Mouse (Mus musculus) cerebellum, adult 11-12 months (tissue): ENCODE measurements around the gene Erc2.

Experiments
- DNase-seq: peaks from one replicate; pipeline ENCODE4 v3.0.0; 2022

Erc2 gene

DNA sequence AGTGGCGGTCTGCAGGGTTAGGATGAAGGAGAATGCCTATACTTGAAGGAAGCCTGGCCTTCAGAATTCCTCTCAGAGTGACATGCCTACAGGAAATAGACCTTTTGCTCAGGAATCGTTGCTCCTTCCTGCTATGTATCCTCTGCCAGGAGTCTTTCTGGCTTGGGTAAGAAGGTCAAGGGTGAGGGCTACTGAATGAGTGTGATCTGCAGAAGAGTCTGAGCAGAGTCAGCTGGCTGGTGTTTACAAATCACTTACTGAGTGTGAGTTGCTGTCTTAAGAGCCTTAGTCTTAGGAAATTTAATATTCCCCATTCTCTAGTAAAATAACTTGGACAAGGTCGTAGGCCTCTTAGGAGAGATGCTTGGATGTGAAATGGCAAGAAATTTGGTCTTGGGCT is 450.3 kb downstream of the Erc2 start:
- no peak for DNase-seq

DNA sequence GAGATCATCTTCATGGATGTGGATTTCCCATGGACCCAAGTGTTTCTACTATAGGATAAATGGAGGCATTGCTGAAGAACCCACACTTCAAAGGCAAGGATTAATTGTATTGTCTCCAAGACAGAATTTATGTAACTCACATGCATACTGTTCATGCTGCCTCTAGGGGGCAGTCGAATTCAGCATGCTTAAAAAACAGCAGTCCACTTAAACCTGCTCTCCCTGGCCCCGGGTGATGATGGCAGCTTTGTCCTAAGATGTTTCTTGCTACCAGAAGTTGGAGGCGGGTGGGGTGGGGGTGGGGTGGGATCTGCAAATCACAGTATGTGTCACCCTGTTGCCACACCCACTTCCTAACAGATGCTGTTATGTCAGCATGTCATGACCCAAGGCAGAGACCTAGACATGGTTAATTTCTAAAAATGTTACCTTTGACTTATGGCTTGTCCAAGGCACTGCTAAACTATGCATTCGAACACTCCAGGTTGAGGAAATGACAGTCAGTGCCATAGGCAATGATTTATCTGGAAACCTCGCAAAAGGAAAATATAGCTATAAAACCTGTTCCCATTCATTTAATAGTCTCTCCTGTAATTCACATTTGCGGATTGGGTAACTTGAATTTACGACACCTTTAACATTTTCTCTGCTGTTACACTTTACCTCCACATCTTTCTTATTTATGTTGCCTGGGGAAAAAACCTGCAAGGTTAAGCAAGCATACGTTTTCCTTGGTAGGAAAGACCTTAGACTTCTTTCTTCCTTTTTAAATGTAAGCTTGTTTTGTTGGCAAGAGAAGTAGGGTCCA is 467.6 kb downstream of the Erc2 start:
- no peak for DNase-seq

DNA sequence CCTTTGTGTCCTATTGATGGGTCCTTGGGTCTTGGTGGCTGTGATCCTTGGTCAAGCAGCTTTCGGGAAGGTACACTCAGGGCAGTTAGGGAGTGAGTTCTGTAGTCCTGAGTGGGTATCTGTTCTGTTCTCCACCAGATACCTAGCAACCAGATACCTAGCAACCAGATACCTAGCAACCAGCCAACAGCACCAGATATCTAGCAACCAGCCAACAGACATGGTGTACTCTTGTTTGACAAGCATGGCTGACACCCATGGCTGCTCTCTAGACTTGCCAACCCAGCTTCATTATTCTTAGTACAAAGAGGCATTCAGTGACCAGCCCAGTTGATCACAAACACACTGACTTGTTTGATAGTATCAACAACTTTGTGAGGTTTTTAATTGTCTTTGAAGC is 469.1 kb downstream of the Erc2 start:
- no peak for DNase-seq

DNA sequence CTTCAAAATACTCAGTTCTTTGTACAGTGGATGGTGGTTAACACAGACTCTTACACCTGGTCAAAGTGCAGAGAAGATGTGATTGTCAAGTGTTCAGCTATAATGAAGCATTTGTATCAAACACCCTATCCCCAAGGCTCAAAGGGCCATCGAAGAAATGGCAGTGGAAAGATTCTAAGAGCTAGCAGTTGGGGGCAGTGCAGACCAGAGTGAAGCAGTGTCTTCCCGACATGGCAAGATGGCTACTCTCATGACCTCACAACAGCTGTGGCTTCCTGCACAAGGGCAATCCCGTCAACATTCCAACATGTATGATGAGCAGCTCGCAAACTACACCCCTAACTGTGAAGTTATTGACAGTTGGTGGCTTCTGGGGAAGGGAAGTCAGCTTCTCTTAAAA is 471.0 kb downstream of the Erc2 start:
- DNase-seq: no peak

DNA sequence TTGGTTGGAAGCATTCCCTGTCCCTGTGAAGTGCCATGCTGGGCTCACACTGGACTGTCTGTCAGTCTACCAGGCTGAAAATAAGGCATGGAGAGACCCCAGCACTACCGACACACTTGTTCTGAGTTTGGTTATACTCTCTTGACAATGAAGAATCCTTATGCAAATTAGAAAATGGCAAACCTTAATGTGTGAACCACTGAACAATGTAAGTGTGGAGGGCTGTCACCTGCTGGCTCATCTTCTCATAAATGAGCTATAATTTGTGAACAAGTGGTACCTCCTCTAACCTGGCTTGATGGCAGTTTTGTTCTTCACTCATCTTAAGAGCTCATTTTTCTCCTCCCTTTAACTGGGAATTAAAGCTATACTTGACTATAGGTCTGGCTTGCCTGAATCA is 471.7 kb downstream of the Erc2 start:
- no peak for DNase-seq

DNA sequence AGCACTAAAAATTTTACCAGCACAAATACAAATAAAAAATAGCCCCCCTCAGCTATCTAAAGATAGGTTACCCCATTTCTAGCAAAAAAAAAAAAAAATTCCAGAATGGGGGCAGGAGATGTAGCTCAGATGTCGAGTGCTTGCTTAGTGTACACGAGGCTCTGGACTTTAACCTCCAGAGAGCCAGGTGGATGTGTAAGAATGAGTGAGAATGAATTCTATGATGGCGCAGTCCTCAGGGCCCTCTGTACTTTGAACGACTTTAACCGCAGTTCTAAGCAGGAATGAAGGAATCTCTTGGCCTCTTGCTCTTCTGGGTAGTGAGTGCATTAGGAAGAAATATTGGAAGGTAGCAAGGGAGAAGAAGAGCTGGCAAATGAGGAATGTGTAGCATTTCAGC is 476.9 kb downstream of the Erc2 start:
- no peak for DNase-seq

DNA sequence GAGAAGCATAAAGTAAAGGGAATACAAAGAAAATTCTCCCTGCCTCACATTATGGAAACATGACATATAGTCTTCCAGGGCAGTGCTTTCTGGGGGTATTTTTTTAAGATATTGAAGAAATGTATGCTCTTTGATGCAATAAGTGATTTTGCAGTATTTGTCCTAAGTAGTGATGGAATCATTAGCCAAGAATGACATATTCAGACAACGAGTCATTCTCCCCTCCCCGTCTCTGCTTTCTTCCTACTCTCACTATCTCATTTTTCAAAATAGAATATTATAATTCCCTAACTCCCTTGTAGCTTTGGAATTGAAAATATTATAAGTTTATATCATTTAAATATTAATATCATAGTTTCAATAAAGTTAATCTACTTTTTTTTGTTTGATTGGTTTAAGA is 490.9 kb downstream of the Erc2 start:
- DNase-seq: no peak

DNA sequence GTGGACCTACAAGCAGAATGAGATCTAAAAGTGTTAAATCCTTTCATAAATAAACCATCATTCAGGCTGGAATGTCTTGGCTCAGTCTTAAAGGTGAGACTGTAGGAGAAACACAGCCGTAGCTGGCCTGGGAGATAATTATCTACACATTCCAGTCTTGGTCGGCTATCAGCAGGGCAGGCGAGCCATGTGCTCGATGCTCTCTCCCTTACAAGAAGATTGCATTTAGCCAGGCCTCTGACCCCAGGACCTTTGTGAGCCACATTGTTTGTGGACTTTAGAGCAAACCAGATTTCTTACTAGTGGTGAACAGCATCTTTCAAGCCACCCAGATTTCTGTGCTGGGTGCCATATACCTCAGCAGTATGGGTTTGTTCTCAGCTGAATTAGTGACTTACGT is 498.6 kb downstream of the Erc2 start:
- no peak for DNase-seq

DNA sequence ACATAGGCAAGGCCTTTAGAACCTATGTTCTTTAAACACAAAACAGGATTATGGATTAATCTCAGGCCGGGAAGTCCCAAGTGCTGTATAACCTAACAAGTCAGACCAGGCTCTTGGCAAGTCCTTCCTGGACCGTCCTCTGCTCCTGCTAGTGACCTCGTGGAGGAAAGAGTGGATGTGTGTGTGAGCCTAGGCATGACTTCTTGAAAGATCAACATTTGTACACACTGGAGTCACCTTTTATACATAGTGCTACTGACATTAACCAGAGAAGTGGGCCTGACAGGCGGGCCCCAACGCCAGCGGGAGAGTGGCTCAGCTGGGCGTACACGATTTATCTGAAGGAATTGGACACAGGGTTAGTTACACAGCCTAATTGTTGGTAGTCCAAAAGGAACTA is 504.6 kb downstream of the Erc2 start:
- DNase-seq: no peak

DNA sequence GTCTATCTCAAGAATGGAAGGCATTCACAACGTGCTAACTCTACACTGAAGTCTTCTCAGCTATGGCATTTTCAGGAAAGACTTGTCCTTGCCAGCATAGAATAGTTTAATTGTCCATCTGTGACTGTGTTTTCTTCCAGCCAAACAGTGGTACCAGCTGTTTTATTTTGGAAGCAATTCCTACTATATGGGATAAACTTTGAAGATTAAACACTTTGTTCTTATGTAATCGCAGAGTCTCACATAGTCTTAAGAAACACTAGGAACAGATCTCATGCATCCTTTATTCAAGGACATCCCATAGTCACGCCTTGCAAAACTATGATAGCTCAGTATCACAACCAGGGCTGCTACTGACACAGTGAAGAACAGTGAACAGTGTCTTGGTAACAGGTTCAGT is 506.8 kb downstream of the Erc2 start:
- no peak for DNase-seq

DNA sequence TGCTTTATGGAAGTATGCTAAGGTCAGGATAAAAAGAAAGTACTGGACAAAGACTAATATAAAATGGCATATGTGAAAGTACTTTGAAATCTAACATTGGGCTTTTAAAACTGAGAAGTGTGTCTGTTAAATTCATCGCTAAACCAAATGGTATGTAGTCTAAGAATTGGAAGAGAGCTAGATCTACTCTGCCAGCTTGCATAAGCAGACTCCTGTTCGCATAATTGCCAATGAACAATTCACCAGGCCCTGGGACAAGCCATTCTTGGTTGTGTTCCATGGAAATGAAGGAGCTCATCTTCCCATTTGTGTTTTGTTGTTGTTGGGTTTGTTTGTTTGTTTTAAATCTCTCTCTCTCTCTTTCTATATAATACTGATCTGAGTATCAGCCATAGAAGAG is 521.8 kb downstream of the Erc2 start:
- DNase-seq: no peak

DNA sequence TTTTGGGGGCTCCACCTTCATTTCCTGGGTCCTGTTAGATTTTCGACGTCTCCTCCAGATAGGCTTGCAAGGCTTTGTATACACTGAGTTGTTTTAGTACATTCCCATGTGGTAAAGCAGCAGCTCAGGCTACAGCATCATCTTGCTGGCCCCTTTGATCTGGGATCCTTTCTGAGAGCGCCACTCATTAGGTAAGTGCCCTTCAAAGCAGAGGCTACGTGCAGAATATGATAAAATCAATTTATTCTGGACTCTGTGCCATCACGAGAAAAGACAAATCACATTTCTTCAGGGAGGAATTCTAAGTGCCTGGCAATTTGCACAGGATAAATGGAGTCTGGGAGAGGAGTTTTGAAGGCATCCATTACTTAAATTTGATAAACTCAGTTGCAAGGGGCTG is 525.0 kb downstream of the Erc2 start:
- no peak for DNase-seq

DNA sequence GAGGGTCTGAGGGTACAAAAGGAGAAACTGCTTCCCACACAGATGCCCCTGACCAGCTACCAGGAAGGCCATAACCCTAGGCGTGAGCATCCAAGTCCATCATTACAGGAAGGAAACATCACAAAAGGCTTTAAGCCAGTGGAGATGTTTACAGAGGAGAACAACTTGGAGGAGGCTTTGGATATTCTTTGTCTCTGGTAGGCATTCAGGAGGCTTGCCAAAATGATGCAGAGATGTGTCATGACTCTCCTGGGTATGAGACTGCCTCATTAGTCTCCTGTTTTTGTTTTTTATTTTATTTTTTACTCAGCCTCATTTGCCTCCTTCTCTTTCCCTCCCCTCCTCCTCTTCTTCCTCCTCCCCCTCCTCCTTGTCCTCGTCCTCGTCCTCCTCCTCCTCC is 528.7 kb downstream of the Erc2 start:
- DNase-seq: no peak

DNA sequence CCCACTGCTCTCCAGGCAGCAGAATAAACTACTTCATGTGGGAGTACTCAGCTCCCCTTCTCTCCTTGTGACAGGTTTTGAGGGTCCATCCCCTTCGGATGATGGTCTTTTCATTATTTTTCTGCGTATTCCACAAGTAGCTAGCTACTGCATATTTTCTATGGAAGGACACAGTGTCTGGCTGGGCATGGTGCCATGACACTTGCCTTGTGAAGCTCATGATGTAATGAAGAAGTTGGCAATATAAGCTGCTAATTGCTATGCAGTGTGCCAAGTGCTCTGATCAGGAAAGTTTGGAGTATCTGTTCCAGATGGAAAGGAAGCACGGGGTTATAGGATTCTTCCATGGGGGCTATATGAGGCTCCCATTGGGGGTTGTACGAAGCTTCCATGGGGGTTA is 533.5 kb downstream of the Erc2 start:
- DNase-seq: no peak

DNA sequence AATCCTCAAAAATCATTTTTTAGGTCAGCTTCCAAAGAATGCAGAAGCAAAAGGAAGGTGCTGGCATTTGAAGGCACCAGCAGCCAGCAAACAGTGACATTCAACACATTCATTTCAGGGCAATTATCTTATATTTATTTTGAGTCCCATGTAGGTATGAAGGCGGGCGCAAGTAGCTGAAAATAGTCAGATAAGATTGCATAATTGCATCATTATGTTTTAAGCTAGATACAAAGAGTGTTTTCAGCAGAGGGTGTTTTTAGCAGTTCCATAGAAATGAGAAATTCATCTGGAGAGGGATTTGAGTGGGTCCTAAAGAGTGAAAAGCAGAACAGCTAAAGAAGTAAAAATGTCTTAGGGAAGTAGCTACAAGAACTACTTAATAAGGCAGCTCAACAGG is 538.6 kb downstream of the Erc2 start:
- DNase-seq: no peak

DNA sequence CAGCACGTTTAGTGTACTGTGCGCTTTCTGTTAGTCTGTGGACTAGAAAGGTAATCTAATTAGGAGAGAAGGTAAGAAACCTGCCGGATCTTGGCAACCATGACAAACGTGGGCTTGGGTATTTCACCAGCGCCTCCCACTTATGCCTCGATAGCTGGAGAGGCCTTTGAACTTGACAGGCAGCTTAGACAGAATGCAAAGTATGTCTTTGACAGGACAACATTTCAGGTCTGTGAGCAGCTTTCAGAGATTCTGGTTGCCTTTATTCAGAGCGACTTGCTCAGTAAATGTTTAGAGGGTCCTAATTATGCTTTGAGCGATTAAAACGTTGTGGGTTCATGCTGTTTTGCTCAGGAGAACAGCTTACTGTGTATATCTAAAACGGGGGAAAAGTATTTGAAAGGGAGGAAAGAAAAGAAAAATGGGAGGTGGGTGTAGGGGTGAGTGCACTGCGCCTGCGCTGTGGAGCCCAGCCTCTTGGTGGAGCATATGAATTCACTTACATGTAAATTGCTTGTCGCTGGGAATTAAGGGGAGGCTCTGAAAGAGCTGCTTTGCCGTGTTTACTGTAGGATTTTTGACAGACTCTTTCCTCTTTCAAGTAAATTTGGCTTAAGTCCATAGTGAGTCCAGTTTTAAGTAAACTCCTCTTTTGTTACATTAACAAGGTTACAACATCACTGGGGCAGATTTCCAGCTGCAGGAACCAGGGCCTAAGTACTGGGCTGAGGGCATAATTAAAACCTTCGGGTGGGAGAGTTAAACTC is 542.6 kb downstream of the Erc2 start:
- DNase-seq: no peak

DNA sequence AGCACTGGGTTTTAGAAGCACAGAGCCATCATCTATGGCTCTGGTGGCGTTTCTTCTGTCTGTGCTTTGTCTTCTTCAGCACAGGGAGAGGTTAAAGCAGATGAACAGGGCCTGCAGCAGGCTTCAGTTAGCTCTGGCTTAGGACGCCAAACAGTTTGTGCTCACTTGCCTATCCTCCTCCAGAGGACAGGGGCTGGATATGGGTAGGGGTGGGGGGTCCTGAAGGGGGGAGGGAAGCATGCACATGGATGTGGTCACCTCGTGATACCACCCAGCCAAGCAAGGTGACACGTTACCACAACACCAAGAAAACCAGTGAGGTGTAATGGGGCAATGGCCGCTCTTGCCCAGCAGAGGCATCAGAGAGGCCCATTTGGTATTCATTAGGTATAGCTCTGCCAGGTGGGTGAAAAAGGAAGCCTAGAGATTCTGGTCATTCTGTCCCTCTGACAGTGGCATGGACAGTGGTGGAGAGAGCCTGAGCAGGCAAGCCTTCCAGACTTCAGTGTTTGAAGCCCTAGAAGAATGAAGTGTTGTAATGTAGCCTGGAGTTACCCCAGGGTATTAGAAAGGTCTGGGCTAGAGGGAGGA is 543.5 kb downstream of the Erc2 start:
- no peak for DNase-seq

DNA sequence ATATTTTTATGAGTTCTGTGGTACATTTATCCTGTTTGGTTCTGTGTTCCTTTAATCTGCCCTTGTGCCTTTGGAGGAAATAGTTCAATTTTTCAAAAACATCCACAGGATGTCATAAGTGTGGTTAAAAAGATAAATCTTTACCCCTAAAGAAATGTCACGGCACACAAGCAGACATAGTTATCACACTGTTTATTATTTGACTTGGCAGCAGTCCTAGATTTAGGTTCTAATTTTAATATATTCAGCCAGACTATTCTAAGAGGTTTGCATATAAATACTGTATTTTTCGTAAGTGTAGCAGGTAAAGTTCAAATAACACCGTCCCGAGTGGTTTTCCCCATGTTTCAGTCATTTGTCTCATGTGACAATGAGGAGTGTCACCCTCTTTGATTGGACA is 548.5 kb downstream of the Erc2 start:
- DNase-seq: no peak

DNA sequence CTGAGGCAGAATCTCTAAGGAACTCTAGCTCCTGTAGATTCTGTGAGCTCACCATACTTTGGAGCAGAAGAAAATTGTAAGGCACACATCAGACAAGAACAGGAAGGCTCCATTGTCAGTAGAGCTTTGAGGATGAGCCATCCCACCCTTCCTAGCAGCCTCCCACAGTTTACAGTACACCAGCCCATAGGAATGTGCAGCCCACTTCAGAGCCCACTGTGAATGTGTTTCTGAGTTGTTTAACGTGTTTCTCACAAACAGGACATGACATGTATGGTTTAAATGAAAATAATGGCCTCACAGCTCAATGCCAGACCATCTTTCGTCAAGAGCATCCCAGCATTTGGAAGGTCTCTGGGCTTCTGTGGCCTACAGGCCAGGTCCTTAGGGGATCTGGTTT is 549.1 kb downstream of the Erc2 start:
- DNase-seq: no peak

DNA sequence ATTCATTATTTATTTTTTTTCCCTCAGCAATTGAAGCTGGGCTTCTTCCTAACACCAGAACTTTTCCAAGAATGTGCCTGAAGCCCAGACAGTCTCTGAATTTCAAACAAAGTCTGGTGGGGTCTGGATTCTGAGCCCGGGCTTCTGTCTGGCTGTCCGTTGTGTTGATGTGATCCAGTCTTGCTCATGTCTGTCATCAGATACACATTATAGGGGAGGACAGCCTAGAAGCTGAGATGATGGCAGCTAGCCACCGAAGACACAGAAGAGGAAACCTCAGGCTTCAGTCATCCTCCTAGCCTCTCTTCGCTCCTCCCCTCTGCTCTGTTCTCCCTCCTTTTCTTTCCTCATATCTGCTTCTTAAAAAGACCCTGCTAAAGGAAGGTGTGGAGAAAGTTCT is 551.5 kb downstream of the Erc2 start:
- DNase-seq: no peak

DNA sequence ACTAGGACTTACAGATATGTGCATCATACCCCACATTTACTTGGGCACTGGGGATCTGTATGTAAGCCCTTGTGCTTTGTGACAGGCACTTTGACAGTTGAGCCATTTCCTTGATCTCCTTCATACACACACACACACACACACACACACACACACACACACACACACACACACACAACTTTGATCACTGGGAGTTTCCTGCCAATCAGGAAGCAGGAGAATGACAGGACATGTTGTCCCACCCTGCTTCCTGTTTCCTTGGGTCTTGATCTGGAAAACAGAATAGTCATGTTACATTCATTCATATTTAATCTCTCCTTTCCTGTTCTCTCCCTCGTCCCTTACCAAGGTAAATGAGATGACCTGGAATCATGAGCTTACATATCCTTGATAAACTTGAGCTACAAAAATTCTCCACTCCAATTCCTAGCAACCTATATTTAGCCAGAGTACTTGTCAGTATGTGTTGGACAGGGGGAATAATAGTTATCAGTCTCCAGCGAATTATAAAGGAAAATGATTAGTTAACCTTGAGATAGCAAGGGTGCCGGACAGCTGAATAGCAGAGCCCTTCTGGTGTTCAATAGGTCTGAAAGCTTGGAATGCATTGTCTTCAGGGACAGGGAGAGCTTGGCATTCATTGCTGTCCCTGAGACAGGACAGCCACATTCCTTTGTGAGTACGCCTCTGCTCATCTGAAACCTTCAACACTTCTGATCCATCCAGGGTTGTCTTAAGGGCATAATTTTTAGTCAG is 559.0 kb downstream of the Erc2 start:
- DNase-seq: no peak

DNA sequence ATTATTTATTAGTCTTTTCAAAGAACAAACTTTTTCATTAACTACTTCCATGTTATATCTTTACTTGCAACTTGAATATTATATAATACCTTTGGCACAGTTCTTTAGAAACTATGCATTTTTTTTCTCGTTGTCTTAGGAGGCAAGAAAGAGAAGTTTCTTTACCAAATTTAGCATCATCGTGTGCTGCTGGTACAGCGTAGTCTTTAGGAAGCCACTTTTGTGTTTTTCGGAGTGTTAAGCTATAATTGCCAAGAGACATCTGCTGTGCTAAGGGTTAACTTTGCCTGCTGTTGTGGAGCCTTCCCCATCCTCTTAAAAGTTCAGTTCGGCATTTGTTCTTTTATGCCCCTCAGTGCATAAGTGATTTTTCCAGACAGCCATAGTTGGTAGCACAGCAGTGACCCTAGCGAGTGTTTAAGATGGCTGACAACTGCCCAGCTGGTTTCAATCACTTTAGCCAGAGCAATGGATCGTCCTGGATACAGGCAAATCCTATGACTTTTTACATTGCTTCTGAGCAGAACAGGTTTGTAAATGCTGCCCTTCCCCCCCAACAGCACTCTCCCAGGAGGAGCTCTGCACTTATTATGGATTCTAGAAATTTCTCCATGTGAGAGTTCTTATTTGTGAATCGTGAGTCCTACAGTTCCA is 570.6 kb downstream of the Erc2 start:
- no peak for DNase-seq

DNA sequence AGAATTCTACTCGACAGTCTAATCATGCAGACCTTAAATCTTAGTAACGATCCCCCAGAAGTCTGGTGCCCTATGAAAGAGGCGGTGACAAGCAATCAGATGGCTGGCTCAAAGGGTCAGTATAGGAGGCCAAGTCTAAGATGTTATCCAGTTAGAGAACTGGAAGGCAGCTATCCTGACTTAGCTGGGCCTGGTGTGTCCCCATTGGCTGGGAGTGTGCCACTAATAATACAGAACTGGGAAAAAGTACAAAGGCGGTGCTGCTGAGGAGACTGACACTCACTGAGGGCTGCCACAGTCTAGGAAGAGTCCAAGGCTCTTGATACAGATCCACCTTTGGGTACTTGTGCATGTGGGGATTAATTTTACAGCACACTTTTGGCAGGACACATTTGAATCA is 581.6 kb downstream of the Erc2 start:
- DNase-seq: no peak
